Mouse (Mus musculus): ENCODE results near the gene Snph. TPM values are rescaled to one million over a fixed set of nuclear protein-coding genes. Genes with fewer than 3 reads are reported as not detected.

Snph gene
- total RNA-seq, 1 experiment, result 0.18 TPM

GRCm38 (mm10) chr2:151574607-151575006, 57.8 kb downstream of the Snph start:
- peaks cover 8 to 10% of the 10 kb centered on the region in 2 experiments; a peak in 2 of 4 replicates for H3K4me1 ChIP-seq (ENCODE audit: control insufficient read depth in 2 of 2, insufficient read depth in 2 of 2, low read length in 2 of 2, poor library complexity in 1 of 2)
- peak overlapping the region; percentile 42; the same call in 1 of the 2 replicates for H3K27ac ChIP-seq (ENCODE audit: insufficient read depth, low read depth, low read length, poor library complexity, severe bottlenecking)
- H3K9me3 ChIP-seq (ENCODE audit: control insufficient read depth, insufficient read depth, low read depth, low read length), result no peaks in the 10 kb centered on the region
- H3K4me3 ChIP-seq (ENCODE audit: insufficient read depth in 1 of 2, low read depth in 1 of 2, low read length in 2 of 2, poor library complexity in 1 of 2, severe bottlenecking in 1 of 2), result no peak overlapping the region
- no peak for TF ChIP-seq HCFC1 (IDR thresholded peaks at IDR 0.05; ENCODE audit: borderline replicate concordance, insufficient read depth, low read length)
- TF ChIP-seq CHD2 (IDR thresholded peaks at IDR 0.05; ENCODE audit: low read depth, low read length), result no peak
- TF ChIP-seq MAFK (IDR thresholded peaks at IDR 0.05; ENCODE audit: insufficient read depth, low read depth, low read length), result no peak
- no peak for TF ChIP-seq ZC3H11A (IDR thresholded peaks at IDR 0.05; ENCODE audit: borderline replicate concordance, low read depth, low read length)
- TF ChIP-seq ZNF384 (IDR thresholded peaks at IDR 0.05; ENCODE audit: low read depth, low read length), result no peak
- DNase-seq (ENCODE audit: low read depth, low spot score), result no peak
- H3K9ac ChIP-seq (ENCODE audit: insufficient read depth, low read depth, low read length, poor library complexity, severe bottlenecking), result no peak overlapping the region
- in situ Hi-C loops (cut with MboI; ENCODE audit: low sequenced_read_pairs in 2 of 2, unreplicated experiment in 2 of 2), result no loop called here
- no peaks in the 10 kb centered on the region for H3K36me3 ChIP-seq (ENCODE audit: control insufficient read depth, insufficient read depth, low read length, poor library complexity, severe bottlenecking)

DNA sequence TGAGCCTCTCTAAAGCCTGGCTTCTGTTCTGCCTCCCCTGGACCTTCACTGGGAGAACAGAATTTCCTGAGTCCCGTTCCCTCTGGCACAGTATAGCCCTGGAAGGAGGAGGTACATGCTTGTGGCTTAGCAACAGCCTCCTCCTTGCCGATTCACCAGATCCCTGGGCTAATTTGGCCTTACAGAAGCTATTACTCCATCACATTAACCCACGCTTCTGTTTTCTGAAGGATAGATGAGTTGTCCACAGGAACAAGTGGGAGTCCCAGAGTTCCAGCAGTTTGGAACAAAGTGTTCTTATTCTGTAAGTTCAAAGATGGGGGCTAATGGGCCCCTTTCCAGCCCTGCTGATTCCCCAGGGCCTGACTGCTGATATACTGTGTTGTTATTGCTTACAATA, 58.7 kb downstream of the Snph start:
- H3K4me1 ChIP-seq (ENCODE audit: control insufficient read depth in 2 of 2, insufficient read depth in 2 of 2, low read length in 2 of 2, poor library complexity in 1 of 2), result peaks cover 8 to 10% of the 10 kb centered on the region in 2 experiments; a peak in 2 of 4 replicates
- H3K9ac ChIP-seq (ENCODE audit: insufficient read depth, low read depth, low read length, poor library complexity, severe bottlenecking), result no peak overlapping the region
- no peaks in the 10 kb centered on the region for H3K36me3 ChIP-seq (ENCODE audit: control insufficient read depth, insufficient read depth, low read length, poor library complexity, severe bottlenecking)
- no peak for TF ChIP-seq MAFK (IDR thresholded peaks at IDR 0.05; ENCODE audit: insufficient read depth, low read depth, low read length)
- TF ChIP-seq ZC3H11A (IDR thresholded peaks at IDR 0.05; ENCODE audit: borderline replicate concordance, low read depth, low read length), result no peak
- no peak for TF ChIP-seq CHD2 (IDR thresholded peaks at IDR 0.05; ENCODE audit: low read depth, low read length)
- no peak for TF ChIP-seq ZNF384 (IDR thresholded peaks at IDR 0.05; ENCODE audit: low read depth, low read length)
- TF ChIP-seq HCFC1 (IDR thresholded peaks at IDR 0.05; ENCODE audit: borderline replicate concordance, insufficient read depth, low read length), result no peak
- no peak for DNase-seq (ENCODE audit: low read depth, low spot score)
- H3K27ac ChIP-seq (ENCODE audit: insufficient read depth, low read depth, low read length, poor library complexity, severe bottlenecking), result no peak overlapping the region
- no peaks in the 10 kb centered on the region for H3K9me3 ChIP-seq (ENCODE audit: control insufficient read depth, insufficient read depth, low read depth, low read length)
- in situ Hi-C loops (cut with MboI; ENCODE audit: low sequenced_read_pairs in 2 of 2, unreplicated experiment in 2 of 2), result no loop called here
- H3K4me3 ChIP-seq (ENCODE audit: insufficient read depth in 1 of 2, low read depth in 1 of 2, low read length in 2 of 2, poor library complexity in 1 of 2, severe bottlenecking in 1 of 2), result no peak overlapping the region

GRCm38 (mm10) chr2:151571873-151572700, 60.3 kb downstream of the Snph start, which contains the start of gene Sdcbp2:
Gene Sdcbp2 (plus strand): TSS chr2:151572622.
- Histone ChIP-seq H3K9me3 (ENCODE audit: control insufficient read depth, insufficient read depth, low read depth, low read length) (no peaks in the 10 kb centered on the region), H3K27ac (ENCODE audit: insufficient read depth, low read depth, low read length, poor library complexity, severe bottlenecking) (no peak within 1 kb of the TSS), H3K4me3 (ENCODE audit: insufficient read depth in 1 of 2, low read depth in 1 of 2, low read length in 2 of 2, poor library complexity in 1 of 2, severe bottlenecking in 1 of 2) (no peak within 1 kb of the TSS), H3K36me3 (ENCODE audit: control insufficient read depth, insufficient read depth, low read length, poor library complexity, severe bottlenecking) (no peaks in the 10 kb centered on the region), H3K4me1 (ENCODE audit: control insufficient read depth in 2 of 2, insufficient read depth in 2 of 2, low read length in 2 of 2, poor library complexity in 1 of 2) (peaks cover 8 to 10% of the 10 kb centered on the region in 2 experiments; a peak in 2 of 4 replicates), H3K9ac (ENCODE audit: insufficient read depth, low read depth, low read length, poor library complexity, severe bottlenecking) (no peak within 1 kb of the TSS)
- no peak for TF ChIP-seq ZC3H11A (IDR thresholded peaks at IDR 0.05; ENCODE audit: borderline replicate concordance, low read depth, low read length)
- TF ChIP-seq ZNF384 (IDR thresholded peaks at IDR 0.05; ENCODE audit: low read depth, low read length), result no peak
- no peak for TF ChIP-seq CHD2 (IDR thresholded peaks at IDR 0.05; ENCODE audit: low read depth, low read length)
- TF ChIP-seq MAFK (IDR thresholded peaks at IDR 0.05; ENCODE audit: insufficient read depth, low read depth, low read length), result no peak
- TF ChIP-seq HCFC1 (IDR thresholded peaks at IDR 0.05; ENCODE audit: borderline replicate concordance, insufficient read depth, low read length), result no peak
- peak; percentile 16 for DNase-seq (ENCODE audit: low read depth, low spot score)
- in situ Hi-C loops (cut with MboI; ENCODE audit: low sequenced_read_pairs in 2 of 2, unreplicated experiment in 2 of 2), result no loop called here

GRCm38 (mm10) chr2:151569452-151569851, 62.9 kb downstream of the Snph start:
- H3K4me3 ChIP-seq (ENCODE audit: insufficient read depth in 1 of 2, low read depth in 1 of 2, low read length in 2 of 2, poor library complexity in 1 of 2, severe bottlenecking in 1 of 2), result no peak overlapping the region
- H3K9me3 ChIP-seq (ENCODE audit: control insufficient read depth, insufficient read depth, low read depth, low read length), result no peaks in the 10 kb centered on the region
- H3K9ac ChIP-seq (ENCODE audit: insufficient read depth, low read depth, low read length, poor library complexity, severe bottlenecking), result no peak overlapping the region
- peaks cover 3 to 5% of the 10 kb centered on the region in 2 experiments; a peak in 2 of 4 replicates for H3K4me1 ChIP-seq (ENCODE audit: control insufficient read depth in 2 of 2, insufficient read depth in 2 of 2, low read length in 2 of 2, poor library complexity in 1 of 2)
- DNase-seq (ENCODE audit: low read depth, low spot score), result no peak
- H3K27ac ChIP-seq (ENCODE audit: insufficient read depth, low read depth, low read length, poor library complexity, severe bottlenecking), result no peak overlapping the region
- peaks cover 5% of the 10 kb centered on the region; the same call in 1 of the 2 replicates for H3K36me3 ChIP-seq (ENCODE audit: control insufficient read depth, insufficient read depth, low read length, poor library complexity, severe bottlenecking)
- in situ Hi-C loops (cut with MboI; ENCODE audit: low sequenced_read_pairs in 2 of 2, unreplicated experiment in 2 of 2), result no loop called here
- no peak for TF ChIP-seq MAFK (IDR thresholded peaks at IDR 0.05; ENCODE audit: insufficient read depth, low read depth, low read length)
- no peak for TF ChIP-seq ZNF384 (IDR thresholded peaks at IDR 0.05; ENCODE audit: low read depth, low read length)
- no peak for TF ChIP-seq ZC3H11A (IDR thresholded peaks at IDR 0.05; ENCODE audit: borderline replicate concordance, low read depth, low read length)
- no peak for TF ChIP-seq HCFC1 (IDR thresholded peaks at IDR 0.05; ENCODE audit: borderline replicate concordance, insufficient read depth, low read length)
- TF ChIP-seq CHD2 (IDR thresholded peaks at IDR 0.05; ENCODE audit: low read depth, low read length), result no peak

All from ES-E14 (cell line).